Mouse (Mus musculus) limb, embryonic 14.5 days (tissue): ENCODE results near the gene Olfr1199. TPM values are rescaled to one million over a fixed set of nuclear protein-coding genes. Genes with fewer than 3 reads are reported as not detected.

Experiments used
- ATAC-seq: fragments of 200-750 bp; cut with Nextera tagmentation; 2 replicates; pipeline ENCODE4 v1.8.0; 2017; ENCODE audit warnings: low read depth, moderate number of reproducible peaks, moderate TSS enrichment; ENCODE audit not compliant: low FRiP score
- DNase-seq: peaks from one replicate; pipeline ENCODE4 v3.0.0-alpha.2; 2015; ENCODE audit warnings: low spot score
- H3K27ac ChIP-seq: fragments of 300-500 bp; sonication (generic); replicated peaks from 2 replicates; pipeline ENCODE4 v1.5.1; 2014; ENCODE audit warnings: low read depth, mild to moderate bottlenecking, low read length, moderate library complexity, mixed read lengths
- H3K27me3 ChIP-seq: fragments of 300-500 bp; sonication (generic); 2 replicates; pipeline ENCODE4 v1.6.1; 2014; ENCODE audit warnings: low read length, mixed read lengths; ENCODE audit not compliant: control insufficient read depth, insufficient read depth
- H3K36me3 ChIP-seq: fragments of 300-500 bp; sonication (generic); 2 replicates; pipeline ENCODE4 v1.6.1; 2014; ENCODE audit warnings: mild to moderate bottlenecking, low read length, moderate library complexity, mixed read lengths; ENCODE audit not compliant: control insufficient read depth, insufficient read depth
- H3K4me1 ChIP-seq: fragments of 300-500 bp; sonication (generic); 2 replicates; pipeline ENCODE4 v1.6.1; 2014; ENCODE audit warnings: antibody characterized with exemption, low read length, mixed read lengths; ENCODE audit not compliant: control insufficient read depth, insufficient read depth
- H3K4me2 ChIP-seq: fragments of 300-500 bp; sonication (generic); replicated peaks from 2 replicates; pipeline ENCODE4 v1.6.1; 2014; ENCODE audit warnings: low read depth, mild to moderate bottlenecking, low read length, moderate library complexity; ENCODE audit not compliant: severe bottlenecking
- H3K4me3 ChIP-seq: fragments of 300-500 bp; sonication (generic); replicated peaks from 2 replicates; pipeline ENCODE4 v1.5.1; 2014; ENCODE audit warnings: low read length
- H3K9ac ChIP-seq: fragments of 300-500 bp; sonication (generic); 2 replicates; pipeline ENCODE4 v1.6.1; 2014; ENCODE audit warnings: mild to moderate bottlenecking, low read depth, low read length, moderate library complexity; ENCODE audit not compliant: severe bottlenecking
- H3K9me3 ChIP-seq: fragments of 300-500 bp; sonication (generic); 2 replicates; pipeline ENCODE4 v1.6.1; 2016; ENCODE audit warnings: low read length; ENCODE audit not compliant: control insufficient read depth
- POLR2A ChIP-seq: fragments of 200-500 bp; IDR thresholded peaks from 2 replicates; pipeline ENCODE4 v1.8.0; 2012; ENCODE audit warnings: inconsistent platforms, mild to moderate bottlenecking, moderate library complexity, borderline replicate concordance; ENCODE audit not compliant: insufficient read depth, insufficient read length; ENCODE audit errors: extremely low read depth
- WGBS: fragments of 180-500 bp; shearing (Covaris S2); extraction: QIAGEN DNeasy Blood & Tissue Kit; methylation state at CpG from one replicate; pipeline ENCODE4 v1.1.7; 2014; 5-methylcytosine and 5-hydroxymethylcytosine counted together
- polyA plus RNA-seq, 2 experiments: library from polyadenylated mRNA; depleted of rRNA in 1 of 2; stranded (reverse) in 1 of 2; unstranded in 1 of 2; fragments of >200 nt; fragmentation: Nextera tagmentation in 1 of 2; extraction: Ambion mirVana in 1 of 2; gene quantifications; 2 replicates each; pipeline versions ENCODE4 v1.2.1 to v1.2.3; 2012 to 2014

The Olfr1199 gene
- not detected in 2 replicates for polyA plus RNA-seq (2012; rRNA removed)
- not detected in 2 replicates for polyA plus RNA-seq (2014; fragmentation: Nextera tagmentation; extraction: Ambion mirVana)

DNA sequence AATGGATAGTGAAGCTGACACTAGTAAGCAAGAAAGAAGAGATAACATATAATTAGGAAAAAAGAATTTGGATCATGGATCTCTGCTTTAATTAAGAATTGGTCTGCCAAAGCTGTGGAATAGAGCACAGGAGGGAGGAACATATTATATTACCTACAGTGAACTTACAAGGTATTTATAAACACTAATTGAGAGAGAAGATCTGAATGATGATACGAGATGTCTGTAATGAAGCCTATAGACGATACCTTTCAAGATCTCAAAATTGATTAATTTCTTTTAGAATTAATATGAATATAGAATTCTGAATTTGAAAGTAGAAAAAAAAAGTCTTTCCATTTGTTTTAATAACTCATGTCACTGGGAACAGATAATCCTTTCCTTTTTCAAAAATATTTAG lies at the start of gene Olfr1199:
Gene Olfr1199 (minus strand): TSS at position 101 of the 400 bp plus-strand sequence.
- Histone ChIP-seq H3K9me3 (no peaks in the 10 kb centered on the region), H3K4me2 (no peak within 1 kb of the TSS), H3K4me3 (no peak within 1 kb of the TSS), H3K4me1 (no peaks in the 10 kb centered on the region), H3K36me3 (no peaks in the 10 kb centered on the region), H3K9ac (no peak within 1 kb of the TSS), H3K27ac (no peak within 1 kb of the TSS), H3K27me3 (no peaks in the 10 kb centered on the region)
- WGBS: 95% methylated on average over 2 of the region's 2 CpGs
- DNase-seq (no peak), ATAC-seq (no peak)
- no peak for TF ChIP-seq POLR2A

DNA sequence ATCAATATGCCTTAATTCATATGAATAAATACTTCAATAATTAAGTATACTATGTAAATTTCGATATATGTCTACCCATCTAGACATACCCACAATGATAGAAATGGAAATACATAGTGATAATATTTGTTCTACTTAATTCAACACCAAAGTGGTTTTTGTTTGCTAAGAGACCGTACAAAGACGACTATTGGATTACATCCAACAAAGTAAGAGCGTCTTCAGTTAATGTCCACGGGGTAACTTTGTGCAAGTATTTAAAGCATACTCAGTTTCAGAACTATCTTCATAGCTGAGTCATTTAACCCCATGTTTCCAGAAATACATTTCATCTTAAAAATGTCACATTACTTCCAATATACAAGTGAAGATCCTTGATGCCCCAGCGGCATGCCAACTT lies 32.5 kb upstream of the Olfr1199 start, which contains the start of gene Olfr1201:
Gene Olfr1201 (plus strand): TSS at position 301 of the 400 bp plus-strand sequence.
- WGBS: 88% methylated on average over 6 of the region's 6 CpGs
- ATAC-seq (no peak), DNase-seq (no peak)
- Histone ChIP-seq H3K4me3 (no peak within 1 kb of the TSS), H3K27me3 (no peaks in the 10 kb centered on the region), H3K4me1 (no peaks in the 10 kb centered on the region), H3K9me3 (no peaks in the 10 kb centered on the region), H3K9ac (no peak within 1 kb of the TSS), H3K27ac (no peak within 1 kb of the TSS), H3K4me2 (no peak within 1 kb of the TSS), H3K36me3 (no peaks in the 10 kb centered on the region)
- TF ChIP-seq POLR2A: no peak

DNA sequence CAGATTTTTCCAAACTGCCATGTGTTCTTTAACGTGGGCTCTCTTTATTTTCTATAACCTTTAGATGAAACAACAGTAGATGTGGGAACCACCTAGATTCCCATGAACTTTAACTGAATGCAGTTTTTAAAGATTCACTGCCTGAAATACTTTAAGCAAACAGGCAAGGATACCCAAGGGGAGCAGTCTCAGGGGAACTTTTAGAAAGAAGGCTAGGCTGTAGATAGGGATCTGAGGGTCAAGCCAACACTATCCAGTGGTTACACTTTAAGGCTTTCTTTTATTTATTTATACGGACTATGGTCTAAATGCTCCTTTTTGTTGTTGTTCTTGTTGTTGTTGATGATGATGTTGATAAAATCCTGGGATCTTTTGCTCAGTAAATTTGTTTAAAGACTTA lies 10.1 kb upstream of the Olfr1199 start, which contains the start of gene Olfr1200:
Gene Olfr1200 (minus strand): TSS at position 101 of the 400 bp plus-strand sequence.
- Histone ChIP-seq H3K36me3 (no peaks in the 10 kb centered on the region), H3K4me3 (no peak within 1 kb of the TSS), H3K4me2 (no peak within 1 kb of the TSS), H3K9ac (no peak within 1 kb of the TSS), H3K27ac (no peak within 1 kb of the TSS), H3K4me1 (no peaks in the 10 kb centered on the region), H3K9me3 (no peaks in the 10 kb centered on the region), H3K27me3 (no peaks in the 10 kb centered on the region)
- ATAC-seq: no peak
- no peak for TF ChIP-seq POLR2A
- DNase-seq: no peak
- 81% methylated on average over 2 of the region's 2 CpGs for WGBS

DNA sequence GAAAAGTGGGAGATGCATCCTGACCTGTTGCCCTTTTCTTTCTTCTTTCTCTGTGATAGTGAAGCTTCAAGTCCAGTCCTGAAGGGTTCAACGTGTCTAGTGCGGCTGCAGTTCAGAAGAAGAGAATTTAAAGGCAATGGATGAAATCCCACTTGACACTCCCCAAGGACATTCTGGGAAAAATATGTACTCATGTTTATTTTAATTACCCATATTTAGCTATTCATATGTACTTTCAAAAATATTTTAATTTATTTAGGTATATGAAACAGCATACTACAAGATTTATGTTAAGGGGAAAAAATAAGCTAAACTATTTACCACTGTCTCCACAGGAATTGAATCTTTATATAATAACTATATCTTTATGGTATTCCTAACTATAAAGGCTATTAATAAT lies 9.0 kb downstream of the Olfr1199 start, which contains the start of gene Olfr1198:
Gene Olfr1198 (minus strand): TSS at position 101 of the 400 bp plus-strand sequence.
- WGBS: 93% methylated on average over 2 of the region's 2 CpGs
- ATAC-seq: no peak

DNA sequence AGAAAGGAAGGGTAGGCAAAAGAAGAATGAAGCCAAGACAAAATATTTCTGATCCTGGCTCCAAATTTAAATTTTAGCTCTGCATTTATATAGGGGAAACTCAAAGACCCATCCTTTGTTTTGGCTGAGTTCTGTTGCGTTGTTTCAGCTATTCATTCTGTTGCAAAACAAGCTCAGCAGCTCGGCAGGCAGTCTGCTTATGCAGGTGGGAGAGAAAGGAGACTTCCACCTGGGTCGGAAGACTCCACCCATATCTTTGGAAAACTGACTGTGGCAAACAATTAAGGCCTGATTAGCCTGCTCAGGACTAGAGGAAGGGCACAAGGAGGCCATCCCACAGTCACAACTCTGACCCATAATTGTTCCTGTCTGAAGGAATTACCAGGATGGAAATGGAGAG lies 16.9 kb downstream of the Olfr1199 start:
- TF ChIP-seq POLR2A: no peak
- no peak overlapping the region for H3K9ac ChIP-seq
- no peaks in the 10 kb centered on the region for H3K36me3 ChIP-seq
- no peaks in the 10 kb centered on the region for H3K9me3 ChIP-seq
- H3K27me3 ChIP-seq: no peaks in the 10 kb centered on the region
- DNase-seq (no peak), ATAC-seq (no peak)
- no peak overlapping the region for H3K27ac ChIP-seq
- 84% methylated on average over 3 of the region's 3 CpGs for WGBS
- no peak overlapping the region for H3K4me2 ChIP-seq
- no peaks in the 10 kb centered on the region for H3K4me1 ChIP-seq
- no peak overlapping the region for H3K4me3 ChIP-seq

More for the DNA sequence above, 9.0 kb downstream of the Olfr1199 start, which contains the start of gene Olfr1198:
- H3K4me1 ChIP-seq: no peaks in the 10 kb centered on the region
- no peak within 1 kb of the TSS for H3K4me2 ChIP-seq
- H3K27ac ChIP-seq: no peak within 1 kb of the TSS
- DNase-seq: no peak
- no peaks in the 10 kb centered on the region for H3K9me3 ChIP-seq
- no peak for TF ChIP-seq POLR2A
- H3K36me3 ChIP-seq: no peaks in the 10 kb centered on the region
- no peak within 1 kb of the TSS for H3K4me3 ChIP-seq
- no peaks in the 10 kb centered on the region for H3K27me3 ChIP-seq
- H3K9ac ChIP-seq: no peak within 1 kb of the TSS
